Mouse (Mus musculus) gastrocnemius, adult 8-10 months (tissue): ENCODE data around the gene Mgat4a. TPM values are rescaled to one million over a fixed set of nuclear protein-coding genes. Genes with fewer than 3 reads are reported as not detected.

Source experiments
- DNase-seq, 2 experiments: peaks; one replicate each; pipeline ENCODE4 v3.0.0; 2022; ENCODE audit warnings: low spot score in 2 of 2
- total RNA-seq, 4 experiments: library from RNA; stranded (reverse); gene quantifications; 2 replicates each; pipeline ENCODE4 v1.2.4; 2022

The Mgat4a gene
- total RNA-seq, 4 experiments from 2014 or later: 3.8 to 6.7 (median 4.3) TPM

GRCm38 (mm10) chr1:37469007-37469406 is 71.8 kb downstream of the Mgat4a start:
- no peak for DNase-seq

- no peak for DNase-seq
Measured at GRCm38 (mm10) chr1:37467806-37468205, 73.0 kb downstream of the Mgat4a start.

- DNase-seq: no peak
Measured at GRCm38 (mm10) chr1:37466322-37466995, 74.4 kb downstream of the Mgat4a start.

- DNase-seq: no peak
Measured at GRCm38 (mm10) chr1:37464878-37465452, 75.9 kb downstream of the Mgat4a start.

GRCm38 (mm10) chr1:37457546-37457945 is 83.3 kb downstream of the Mgat4a start:
- no peak for DNase-seq

GRCm38 (mm10) chr1:37451270-37451669 is 89.5 kb downstream of the Mgat4a start:
- no peak for DNase-seq

- DNase-seq: peak; percentile 23
Measured at GRCm38 (mm10) chr1:37448361-37449095, 92.3 kb downstream of the Mgat4a start.

- DNase-seq: no peak
Measured at GRCm38 (mm10) chr1:37442848-37443835, 97.7 kb downstream of the Mgat4a start.

GRCm38 (mm10) chr1:37436419-37436818 is 104.4 kb downstream of the Mgat4a start:
- no peak for DNase-seq

- DNase-seq: no peak
Measured at GRCm38 (mm10) chr1:37430297-37430840, 110.4 kb downstream of the Mgat4a start.

GRCm38 (mm10) chr1:37429366-37430296 is 111.2 kb downstream of the Mgat4a start, which contains the start of the genes Coa5 and Unc50:
TSS of gene Coa5 (minus strand) at chr1:37430103.
TSS of gene Unc50 (plus strand) at chr1:37430139.
- peak; percentile 92 to 94 for DNase-seq

- DNase-seq: no peak
Measured at GRCm38 (mm10) chr1:37428911-37429310, 111.9 kb downstream of the Mgat4a start.

- no peak for DNase-seq
Measured at GRCm38 (mm10) chr1:37427144-37427875, 113.5 kb downstream of the Mgat4a start.

- peak; percentile 23 to 36 for DNase-seq
Measured at GRCm38 (mm10) chr1:37419420-37419819, 121.4 kb downstream of the Mgat4a start.

- no peak for DNase-seq
Measured at GRCm38 (mm10) chr1:37415394-37415793, 125.4 kb downstream of the Mgat4a start.

GRCm38 (mm10) chr1:37409647-37410046 is 131.2 kb downstream of the Mgat4a start:
- no peak for DNase-seq

GRCm38 (mm10) chr1:37408678-37409077 is 132.1 kb downstream of the Mgat4a start:
- no peak for DNase-seq

- no peak for DNase-seq
Measured at GRCm38 (mm10) chr1:37408059-37408458, 132.8 kb downstream of the Mgat4a start.

GRCm38 (mm10) chr1:37407228-37407627 is 133.6 kb downstream of the Mgat4a start:
- no peak for DNase-seq
